Mouse (Mus musculus) lung, adult 2 months (tissue): Measurements from ENCODE around the gene Pcmt1.

Source experiments
- CTCF ChIP-seq: fragments of 200-500 bp; IDR thresholded peaks from 2 replicates; pipeline ENCODE4 v1.5.1; 2011; ENCODE audit warnings: mild to moderate bottlenecking, low read length, control low read depth; ENCODE audit not compliant: insufficient read depth
- POLR2A ChIP-seq: fragments of 200-500 bp; IDR thresholded peaks from 2 replicates; pipeline ENCODE4 v1.6.1; 2011; ENCODE audit warnings: low read depth, mild to moderate bottlenecking, control low read depth, low read length, borderline replicate concordance; ENCODE audit errors: extremely low read depth

- no peak for TF ChIP-seq POLR2A
- no peak for TF ChIP-seq CTCF
These were observed 75.8 kb downstream of the Pcmt1 start for GRCm38 (mm10) chr10:7605168-7605567.
